Mouse (Mus musculus) thymus, postnatal 25 days (tissue): ENCODE results near the gene Dis3.

ENCODE experiments used
- DNase-seq: peaks from one replicate; pipeline ENCODE4 v3.0.0; 2022

Gene Dis3

DNA sequence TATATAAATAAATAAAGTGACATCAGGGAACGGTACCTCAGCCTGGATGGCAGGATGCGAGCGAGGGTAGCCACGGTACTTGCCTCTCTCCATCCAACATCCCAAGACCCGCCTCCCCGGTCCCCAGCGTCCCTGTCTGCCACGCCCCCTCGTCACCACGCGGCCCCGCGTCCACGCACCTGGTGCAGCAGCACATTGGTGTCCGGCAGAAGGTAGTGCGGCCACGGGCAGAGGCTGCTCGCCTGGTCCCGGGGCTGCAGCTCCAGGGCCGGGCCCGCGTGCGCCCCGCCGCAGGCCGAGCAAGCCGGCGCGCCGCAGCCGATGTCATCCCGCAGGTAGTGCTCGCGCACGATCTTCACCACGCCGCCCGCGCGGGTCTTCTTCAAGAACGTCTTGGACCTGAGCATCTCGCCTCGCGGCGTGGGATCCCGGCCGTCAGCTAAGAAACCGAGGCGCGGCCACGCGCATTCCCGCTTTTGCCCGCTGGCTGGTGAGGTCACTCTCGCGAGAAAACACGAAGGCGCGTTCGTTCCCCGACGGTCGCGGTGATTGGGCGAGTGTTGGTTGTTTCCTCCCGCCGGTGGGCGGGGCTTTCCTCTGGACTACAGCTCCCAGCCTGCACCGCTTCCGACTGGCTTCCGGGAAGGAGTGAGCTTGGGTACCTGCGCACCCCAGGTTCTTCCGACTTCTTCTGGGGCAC is at the start of gene Dis3, which contains the start of gene Pibf1:
TSS of gene Dis3 (minus strand) at position 504 of the 700 bp plus-strand sequence.
TSS of gene Pibf1 (plus strand) at position 158 of the 700 bp plus-strand sequence.
- peak; percentile 99 for DNase-seq

DNA sequence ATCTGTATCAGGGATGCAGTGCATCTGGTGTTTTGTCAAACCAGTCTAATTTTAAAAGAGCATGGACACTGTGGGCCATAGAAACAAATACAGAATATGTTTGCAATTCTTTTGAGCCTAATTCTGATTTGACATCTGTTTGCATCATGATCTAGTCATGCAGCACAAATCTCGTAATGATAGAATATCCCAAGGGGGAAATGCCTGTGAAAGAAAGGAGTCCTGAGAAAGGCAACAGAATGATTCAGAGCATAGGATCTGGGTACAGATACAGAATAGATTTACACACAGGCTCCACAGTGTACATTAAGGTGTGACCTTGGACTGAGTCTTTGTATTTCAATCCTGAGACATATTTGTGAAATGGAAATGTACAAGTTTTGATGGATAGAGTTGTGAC is 47.3 kb upstream of the Dis3 start:
- no peak for DNase-seq

DNA sequence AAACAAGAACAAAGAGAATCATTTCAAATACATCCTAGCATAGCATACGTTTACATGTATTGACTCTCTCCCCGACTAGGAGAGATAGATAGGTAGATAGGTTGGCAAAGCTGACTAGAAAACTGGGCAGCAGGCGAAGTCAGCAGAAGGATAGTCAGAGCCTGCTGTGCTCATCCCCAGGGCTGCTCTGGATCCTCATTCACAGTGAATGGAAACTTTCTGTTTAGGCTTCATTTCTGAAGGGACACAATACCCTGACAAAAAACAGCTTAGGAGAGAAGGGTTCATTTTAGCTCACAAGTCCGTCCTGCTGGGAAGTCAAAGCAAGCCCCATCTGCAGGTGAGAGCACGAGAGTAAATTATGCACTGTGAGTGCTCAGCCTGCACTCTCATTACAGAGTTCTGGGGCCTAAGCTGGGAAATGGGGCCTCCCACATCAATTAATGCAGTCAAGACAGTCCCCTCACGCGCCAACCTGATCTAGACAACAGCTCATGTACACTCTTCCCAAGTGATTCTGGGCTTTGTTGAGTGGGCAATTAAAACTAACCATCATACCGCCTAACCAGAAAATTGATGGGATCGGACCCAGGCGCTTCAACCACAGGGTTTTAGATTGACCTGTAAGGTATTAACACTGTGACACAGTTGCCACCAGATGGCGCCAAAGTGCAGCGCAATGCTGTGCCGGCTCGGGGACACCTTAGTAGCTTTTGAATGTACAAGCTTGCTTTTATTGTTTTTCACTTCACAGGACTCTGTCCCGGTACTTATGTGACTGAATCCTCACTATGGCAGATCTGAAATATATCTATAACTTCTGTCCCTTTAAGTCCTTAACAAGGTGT is 42.4 kb upstream of the Dis3 start:
- peak; percentile 70 for DNase-seq

DNA sequence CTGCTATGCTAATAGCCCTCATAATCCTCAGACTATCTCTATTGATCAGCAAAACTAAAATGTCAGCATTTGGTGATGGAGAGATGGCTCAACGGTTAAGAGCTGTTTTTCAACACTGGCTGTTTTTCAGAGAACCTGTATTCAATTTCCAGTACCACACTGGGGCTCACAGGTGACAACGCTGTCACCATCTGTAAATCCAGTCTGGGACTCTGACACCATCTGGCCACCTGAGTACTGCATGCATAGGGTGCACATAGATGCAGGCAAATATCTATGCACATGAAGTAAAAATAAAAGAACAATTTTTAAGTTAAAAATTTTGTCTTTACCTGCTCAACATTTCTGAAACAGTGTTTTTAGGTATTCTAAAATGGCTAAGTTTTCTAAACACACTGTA is 40.5 kb upstream of the Dis3 start:
- DNase-seq, result no peak

DNA sequence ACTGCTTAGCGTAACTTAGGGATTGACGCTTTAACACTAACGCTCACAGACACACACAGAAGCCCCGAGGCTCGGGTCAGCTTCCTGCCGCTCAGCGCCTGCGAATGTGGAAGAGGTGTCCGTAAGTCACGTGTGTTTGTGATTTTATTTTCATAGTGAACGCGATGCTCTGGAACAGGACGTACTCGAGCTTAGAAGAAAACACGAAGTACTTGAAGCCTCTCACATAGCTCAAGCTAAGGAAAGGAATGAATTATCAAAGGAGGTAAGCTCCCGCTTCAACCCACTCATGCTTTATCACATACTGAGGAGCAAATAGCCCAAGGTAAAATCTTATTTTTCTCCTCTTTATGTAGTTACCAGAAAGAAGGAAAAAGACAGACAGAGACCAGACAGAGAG is 36.7 kb upstream of the Dis3 start:
- no peak for DNase-seq

DNA sequence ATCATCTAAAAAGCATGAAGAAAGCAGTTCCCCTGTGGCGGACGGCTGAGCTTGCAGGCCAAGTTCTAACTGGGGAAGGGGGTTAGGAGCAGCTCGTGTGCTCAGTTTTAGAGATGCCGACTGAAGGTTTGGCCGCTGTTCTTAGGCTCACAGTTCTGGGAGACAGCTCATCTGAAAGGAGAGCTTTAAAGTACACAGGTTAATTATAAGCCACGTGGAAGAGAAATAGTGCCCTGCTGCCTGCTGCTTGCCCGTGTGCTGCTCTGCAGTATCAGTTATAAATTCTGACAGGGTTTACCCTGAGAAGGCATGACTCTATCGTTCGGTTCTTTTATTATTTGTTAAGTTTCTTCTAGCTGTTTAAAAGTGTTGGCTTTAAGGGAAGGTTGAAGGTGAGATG is 36.2 kb upstream of the Dis3 start:
- DNase-seq, result no peak

DNA sequence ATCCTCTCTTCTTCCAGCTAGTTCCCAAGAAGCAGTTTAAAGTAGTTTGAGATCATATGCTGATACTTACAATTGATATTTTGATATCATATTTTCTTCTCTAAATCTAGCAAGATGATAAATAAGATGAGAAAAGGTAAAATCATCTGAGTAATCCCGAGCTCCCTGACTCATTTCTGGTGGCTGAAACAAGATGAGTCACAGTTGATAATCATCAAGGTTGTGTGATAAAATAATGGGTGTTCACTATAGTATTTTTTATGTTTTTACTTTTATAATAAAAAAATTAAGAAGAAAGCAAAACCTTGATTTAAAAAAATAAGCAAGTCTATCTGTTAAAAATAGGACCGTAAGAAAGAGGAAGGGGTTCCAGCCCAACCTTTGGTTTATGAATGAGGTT is 34.5 kb upstream of the Dis3 start:
- no peak for DNase-seq

DNA sequence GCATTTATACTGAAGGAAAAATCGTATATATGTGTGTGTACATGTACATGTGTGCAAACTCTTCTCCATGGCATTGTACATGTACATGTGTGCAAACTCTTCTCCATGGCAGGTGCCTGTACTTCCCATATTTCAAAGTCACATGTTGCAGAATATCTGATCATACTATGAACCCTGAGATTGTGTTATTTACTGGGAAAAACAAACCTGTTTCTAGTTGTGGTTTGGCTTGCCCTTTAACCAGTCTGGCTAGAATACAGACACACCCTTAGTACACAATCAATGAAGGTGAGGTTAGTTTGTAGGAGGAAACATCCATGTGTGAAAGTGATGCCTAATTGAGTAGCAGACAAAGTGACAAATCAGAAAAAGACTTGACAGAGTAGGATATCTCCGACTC is 29.5 kb upstream of the Dis3 start:
- DNase-seq, result no peak

DNA sequence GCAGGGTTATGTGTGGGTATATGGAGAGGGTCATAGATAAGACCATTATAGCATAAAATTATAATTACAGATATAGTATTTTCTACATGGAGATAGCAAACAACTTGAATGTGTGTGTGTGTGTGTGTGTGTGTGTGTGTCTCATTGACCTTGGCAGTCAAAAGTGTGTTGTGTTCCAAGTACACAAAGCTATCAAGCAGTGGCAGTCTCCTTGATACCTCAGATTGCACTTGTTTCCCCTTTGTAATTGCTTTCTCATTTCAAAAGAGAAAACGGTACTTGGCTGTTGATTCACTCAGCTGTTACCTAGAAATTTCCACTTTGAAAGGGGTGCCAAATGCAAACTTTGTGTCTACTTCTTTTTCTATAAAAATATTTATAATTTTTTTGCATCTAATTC is 27.9 kb upstream of the Dis3 start:
- no peak for DNase-seq

DNA sequence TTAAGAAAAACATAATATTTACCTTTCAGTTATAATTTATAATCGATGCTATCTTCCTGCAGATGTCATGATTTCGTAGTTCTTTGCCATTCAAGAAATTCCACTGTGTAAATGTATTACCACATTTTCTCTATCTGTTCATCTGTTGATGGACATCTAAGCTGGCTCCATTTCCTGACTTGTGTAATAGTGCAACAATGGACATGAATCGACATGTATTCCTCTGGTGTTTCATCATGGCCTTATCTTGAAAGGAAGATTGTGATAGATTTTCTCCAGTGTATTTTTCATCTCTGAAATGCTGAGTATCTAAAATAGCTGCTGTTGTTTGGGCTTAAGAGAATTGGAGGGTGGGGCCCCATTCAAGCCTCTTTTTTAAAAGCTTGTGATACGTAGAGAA is 27.1 kb upstream of the Dis3 start:
- no peak for DNase-seq

DNA sequence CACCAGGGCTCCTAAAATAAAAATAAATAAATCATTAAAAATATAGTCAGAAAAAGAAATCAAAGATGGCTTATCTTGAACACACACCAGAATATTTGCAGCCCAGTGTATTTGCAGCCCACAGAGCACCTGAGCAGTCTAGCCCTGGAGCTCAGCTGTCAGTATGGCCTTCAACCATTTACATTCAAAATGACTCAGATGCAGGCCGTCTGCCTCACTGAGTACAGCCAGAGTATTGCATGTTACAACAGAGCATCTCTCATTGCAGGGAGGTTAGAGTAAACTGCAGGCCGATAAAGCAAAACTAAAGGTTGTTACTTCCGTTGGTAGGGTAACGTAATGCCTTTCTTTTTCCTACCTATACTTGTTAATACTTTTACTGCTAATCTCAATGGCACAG is 24.5 kb upstream of the Dis3 start:
- DNase-seq, result no peak

DNA sequence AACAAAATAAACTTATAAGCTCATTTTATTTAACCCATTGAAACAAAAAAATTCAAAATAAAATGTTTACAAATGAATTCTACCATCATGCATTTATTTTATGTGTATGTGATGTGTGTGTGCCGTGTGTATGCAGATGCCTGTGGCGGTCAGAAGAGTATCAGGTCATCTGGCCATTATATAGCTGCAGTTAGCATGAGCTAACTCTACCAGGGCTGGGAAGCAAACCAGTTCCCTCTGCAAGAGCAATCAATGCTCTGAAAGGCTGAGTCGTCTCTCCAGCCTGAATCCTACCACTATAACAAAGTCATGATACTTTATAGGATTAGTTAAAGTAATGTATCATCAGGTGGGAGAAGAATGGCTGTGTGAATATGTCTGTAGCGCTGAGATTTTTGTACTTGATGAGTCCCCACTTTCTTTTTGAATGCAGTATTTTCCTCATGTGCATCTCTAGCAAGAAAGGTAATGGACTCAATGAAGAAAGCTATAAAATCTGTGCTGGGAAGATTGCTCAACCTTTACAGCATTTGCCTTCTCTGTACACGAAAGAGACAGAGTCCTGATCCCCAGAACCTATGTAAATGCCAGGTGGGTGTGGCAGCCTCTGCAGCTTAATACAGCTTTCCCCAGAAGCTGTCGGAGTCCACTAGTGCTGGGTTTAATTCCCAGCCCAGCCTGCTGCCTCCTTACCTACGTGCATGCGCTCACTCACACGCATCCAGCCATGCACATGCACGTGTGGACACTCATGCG is 22.2 kb upstream of the Dis3 start:
- no peak for DNase-seq

DNA sequence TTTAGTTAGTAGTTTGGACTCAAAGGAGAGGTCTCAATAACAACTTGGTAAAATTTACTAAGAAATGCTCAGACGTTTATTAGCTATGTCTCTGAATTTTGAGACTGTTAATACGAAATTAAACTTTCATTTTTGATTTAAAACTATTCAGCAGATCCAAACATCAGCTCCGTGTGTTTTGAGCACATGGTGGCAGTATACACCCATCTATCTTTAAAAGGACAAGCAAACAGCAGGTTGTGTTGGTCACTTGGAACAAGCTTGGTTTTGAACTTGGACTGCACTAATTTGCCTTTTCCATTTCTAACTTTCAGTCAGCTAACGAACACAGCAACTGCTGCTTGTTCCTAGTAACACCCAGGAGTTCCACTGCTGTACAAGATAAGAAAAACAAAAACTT is 18.0 kb upstream of the Dis3 start:
- DNase-seq, result no peak

DNA sequence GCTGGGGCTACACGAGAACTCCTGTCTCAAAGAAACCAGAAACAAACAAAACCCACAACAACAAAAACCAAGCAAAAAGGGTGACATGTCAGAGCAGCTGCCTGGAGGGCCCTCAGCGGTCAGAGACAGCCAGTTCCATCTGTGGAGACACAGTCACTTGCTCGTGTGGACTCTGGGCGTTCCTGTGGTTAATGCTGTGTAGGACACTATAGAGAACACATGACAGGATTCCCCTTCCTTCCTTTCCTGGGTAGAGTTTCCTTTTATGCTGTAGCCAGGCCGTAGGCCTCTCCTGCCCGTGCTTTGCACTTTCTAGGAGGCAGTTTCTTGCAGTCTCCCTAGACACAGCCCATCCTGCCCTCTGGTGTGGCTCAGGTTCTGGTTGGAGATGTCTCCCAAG is 9.2 kb upstream of the Dis3 start:
- DNase-seq, result no peak

DNA sequence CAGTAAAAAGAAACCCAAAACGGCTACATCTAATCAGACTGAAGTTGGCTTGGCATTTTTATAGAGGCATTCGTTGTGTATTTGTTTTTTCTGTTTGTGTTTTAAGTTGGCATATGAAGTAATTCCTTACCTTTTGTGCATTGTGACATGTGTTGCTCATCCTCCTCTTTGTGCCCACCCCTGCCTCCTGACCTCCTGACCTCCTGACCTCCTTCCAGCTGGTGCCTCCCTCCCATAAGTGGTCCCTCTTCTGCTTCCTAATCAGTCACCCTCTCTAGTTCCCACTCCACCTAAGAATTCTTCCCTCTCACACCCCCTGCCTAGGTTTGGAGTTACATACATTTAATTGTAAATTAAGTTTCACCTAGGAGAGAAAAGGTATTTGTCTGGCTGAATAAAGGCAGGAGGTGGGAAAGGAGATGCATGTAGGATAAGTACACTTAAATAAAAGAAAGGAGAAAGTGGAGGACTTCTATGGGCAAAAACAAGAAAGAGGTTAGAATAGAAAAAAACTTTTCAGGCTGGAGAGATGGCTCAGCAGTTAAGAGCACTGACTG is 8.1 kb upstream of the Dis3 start:
- no peak for DNase-seq

DNA sequence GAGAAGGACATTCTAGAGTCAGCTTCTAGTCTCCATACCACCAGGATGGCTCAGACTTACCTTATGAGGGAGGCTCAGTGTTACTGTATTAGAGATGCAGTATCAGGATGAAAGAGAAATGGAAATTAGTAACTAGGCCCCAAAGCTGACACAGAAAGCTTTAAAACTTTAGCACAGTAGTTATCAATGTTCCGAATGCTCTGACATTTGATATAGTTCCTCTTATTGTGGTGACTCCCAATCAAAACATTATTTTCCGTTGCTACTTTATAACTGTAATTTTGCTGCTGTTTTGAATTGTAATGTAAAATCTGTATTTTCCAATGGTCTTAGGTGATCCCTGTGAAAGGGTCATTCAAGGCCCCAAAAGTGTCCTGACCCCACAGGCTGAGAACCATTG is 7.1 kb upstream of the Dis3 start:
- DNase-seq, result no peak

DNA sequence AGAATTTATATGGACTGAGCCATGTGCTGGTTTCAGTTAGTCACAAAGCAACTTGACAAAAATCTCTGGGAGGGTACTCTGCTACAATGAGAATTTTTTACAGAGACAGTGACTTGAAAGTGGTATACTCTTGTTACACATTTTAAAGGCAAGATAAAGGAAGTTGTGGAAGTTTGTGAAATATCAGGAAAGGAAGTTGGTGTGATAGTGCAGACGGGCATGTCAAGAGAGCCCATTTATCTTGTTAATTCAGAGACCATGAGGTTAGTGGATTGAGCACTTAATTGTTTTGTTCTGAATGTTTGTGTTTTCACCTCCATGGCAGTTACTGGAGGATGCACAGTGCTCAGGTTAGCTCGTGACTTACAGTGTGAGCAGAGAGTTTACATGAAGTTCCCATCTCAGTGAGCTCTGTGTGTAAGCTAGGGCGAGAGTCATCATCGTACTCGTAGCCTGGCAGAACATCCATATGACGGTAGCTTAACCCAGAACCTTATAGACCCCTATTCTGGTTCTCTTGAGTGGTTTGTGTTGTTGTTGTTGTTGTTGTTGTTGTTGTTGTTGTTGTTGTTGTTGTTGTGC is 5.1 kb upstream of the Dis3 start:
- no peak for DNase-seq

DNA sequence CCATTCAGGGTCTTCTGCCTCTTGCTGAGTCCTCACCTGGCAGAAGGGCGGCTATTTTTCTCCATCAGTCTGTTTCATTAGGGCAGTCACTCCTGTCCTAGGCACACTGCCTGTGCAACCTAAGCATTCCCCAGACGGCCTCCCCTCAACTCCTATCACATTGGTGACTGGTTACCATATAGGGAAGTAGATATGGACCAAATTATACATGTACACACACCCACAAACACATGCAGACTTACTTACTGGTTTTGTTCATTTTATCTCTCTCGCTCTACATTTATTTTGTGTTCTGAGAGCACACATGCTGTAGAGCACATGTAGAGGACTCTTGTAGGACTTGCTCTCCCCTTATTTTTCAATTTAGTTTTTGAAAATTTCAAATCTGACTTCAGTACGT is 3.5 kb upstream of the Dis3 start:
- DNase-seq, result no peak

DNA sequence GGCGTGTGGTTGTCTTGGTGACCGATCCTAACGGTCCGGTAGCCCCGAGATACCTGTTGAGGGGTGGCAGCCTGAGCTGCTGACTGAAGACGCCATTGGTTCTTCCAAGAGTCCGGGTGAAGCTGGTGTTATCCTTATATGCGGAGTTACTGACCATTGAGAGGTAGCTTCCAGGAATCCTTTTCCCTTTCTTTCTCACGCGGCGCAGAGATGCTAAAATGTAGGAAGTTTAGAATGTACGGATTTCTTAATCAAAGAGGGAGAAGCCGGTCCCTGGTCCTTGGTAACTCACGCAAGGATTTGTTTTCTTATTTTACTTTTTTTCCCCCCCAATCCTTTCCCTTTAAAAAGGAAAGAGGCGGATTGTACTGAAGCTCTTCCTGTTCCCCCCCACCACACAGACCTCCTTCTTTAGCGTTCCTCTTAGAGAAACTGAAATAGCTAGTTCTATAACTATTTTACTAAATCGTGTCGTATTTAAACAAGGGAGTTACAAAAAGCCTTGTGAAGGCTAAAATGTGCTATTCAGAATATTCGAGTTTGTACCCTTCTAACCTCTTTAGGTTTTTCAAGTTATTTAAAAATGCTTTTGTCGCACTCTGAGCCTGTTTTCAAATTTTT is 507 bp upstream of the Dis3 start:
- no peak for DNase-seq

DNA sequence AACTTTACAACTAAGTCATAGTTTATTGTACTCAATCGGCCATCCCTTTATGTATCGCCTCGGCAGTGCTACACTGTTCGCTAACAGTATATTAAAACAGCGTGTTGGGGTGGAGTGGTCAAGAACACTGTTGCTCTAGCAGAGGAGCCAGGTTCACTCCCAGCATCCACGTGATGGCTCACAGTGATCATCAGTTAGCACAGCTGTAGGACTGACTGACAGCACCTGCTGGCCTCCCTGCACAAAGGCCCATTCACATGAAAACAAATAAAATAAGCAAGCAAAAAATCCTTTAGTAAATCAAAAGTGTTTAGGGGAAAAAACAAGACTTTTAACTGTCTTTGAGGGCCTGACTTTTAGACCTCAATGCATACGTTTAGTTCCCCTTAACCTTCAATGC is 10.6 kb downstream of the Dis3 start:
- no peak for DNase-seq

DNA sequence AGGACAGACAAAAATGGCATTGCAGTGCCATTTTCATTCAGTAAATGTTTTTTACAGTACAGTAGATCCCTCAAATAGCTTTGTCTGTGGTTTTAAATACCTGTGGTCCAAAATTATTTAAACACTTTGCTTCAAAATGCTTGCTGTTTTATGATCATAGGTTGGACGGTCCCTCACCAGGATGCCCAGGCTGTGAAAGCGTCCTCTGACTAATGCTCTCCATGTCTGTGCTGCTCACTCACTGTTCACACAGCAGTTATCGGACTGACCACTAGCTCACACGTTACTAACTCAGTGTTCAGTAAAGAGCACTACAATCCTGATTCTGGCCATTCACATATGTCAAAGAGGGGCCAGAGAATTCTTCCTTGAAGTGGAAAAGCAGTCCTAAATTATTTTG is 28.4 kb downstream of the Dis3 start:
- no peak for DNase-seq

DNA sequence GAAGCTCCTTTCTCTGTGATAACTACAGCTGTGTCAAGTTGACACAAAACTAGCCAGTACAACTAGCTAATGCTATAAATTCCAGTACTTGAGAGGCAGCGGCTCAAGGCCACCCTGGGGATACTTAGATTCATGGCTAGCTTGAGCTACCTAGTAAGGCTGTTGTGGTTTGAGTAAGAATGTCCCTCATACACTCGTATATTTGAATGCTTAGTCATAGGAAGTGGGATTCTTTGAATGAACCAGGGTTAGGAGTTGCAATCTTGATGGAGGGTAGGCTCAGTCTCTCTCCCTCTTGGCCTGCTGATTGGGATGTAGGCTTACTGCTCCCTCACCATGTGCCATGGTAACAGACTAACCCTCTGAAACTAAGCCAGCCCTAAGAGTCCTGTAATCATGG is 36.5 kb downstream of the Dis3 start:
- DNase-seq, result no peak

DNA sequence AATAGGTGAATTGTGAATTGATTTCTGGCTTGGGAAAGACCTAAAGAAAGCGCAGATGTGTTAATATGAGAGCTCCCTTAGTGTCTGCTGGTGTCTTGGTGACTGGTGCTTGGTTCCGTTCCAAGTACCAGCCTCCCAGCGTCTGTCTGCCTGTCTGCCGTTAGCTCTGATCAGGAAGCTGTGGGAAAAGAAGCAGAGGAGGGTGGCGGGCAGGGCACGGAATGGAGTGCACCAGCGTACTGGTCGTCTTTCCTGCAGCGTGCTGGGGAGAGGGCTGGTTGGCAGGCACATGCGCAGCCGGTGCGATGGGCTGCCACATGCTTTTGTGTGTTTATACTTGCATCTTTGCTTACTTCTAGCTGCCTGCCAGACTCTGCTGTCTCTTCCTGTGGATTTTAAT is 39.0 kb downstream of the Dis3 start:
- no peak for DNase-seq
